Mouse (Mus musculus) CD4-positive, CD25-positive, alpha-beta regulatory T cell, adult 2 months (primary cell): ENCODE data around the gene Wfikkn2.
A peak's percentile ranks its signal among the peaks of the same experiment; 100 is the strongest.

Experiments
- DNase-seq: peaks from one replicate; pipeline ENCODE4 v3.0.0-alpha.2; 2012; ENCODE audit warnings: low read depth, low spot score

The Wfikkn2 gene

DNA sequence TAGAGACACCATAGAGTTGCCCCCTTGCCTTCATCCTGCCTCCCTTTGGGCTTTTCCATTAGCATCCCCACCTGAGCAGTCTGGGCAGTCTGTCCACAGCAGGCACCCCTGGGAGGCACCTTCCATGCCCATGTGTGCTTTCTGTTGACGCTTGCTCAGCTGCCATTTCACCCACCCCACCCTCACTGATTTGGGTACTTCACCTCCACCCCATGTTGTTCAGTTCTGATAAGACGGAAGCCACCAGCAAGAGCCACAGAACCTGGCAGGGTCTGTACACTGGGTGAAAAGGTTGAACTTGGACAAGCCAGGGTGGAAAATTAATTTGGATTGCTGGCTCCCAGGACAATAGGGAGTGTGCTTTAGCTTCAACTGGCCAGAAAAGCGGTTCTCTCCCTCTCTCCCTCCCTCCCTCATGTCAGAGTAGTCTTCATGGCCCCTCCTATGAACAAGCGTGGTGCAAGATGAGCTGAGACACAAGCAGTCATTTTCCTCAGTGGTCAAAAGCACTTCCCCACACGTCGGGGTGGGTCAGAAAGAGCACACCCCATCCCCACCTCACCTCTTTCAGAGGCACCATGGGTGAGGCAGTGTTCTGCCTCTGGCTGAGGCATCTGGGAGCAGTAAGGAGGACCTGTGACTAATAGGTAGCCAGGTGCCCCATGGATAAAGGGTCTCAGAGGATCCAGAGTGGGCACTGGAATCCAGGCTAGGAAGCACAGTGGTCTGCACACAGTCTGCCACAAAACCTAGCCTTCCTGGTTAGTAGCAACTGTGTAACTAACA lies 16.0 kb upstream of the Wfikkn2 start:
- no peak for DNase-seq

GRCm38 (mm10) chr11:94259814-94260213 lies 14.0 kb upstream of the Wfikkn2 start:
- DNase-seq, result peak; percentile 22

DNA sequence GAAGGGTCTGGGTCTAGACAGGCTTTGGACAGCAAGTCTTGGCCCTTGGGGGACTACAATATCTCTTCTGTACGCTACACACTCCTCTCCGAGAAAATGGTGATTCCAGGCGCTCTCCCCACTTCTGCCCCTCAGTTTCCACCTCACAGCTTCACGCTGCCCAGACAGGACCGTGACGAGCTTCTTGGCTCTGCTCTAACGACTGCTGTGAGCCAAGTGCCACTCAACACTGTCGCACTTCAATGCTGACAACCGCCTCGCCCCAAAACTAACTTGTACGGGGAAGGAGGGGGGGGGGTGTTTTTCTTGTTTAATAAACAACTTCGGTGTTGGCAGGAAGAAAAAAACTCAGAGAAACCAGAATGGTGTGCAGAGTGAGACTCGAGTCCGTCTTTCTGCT lies 12.2 kb upstream of the Wfikkn2 start:
- DNase-seq, result no peak

GRCm38 (mm10) chr11:94255733-94256132 lies 9.9 kb upstream of the Wfikkn2 start:
- DNase-seq, result no peak

- no peak for DNase-seq
Measured at GRCm38 (mm10) chr11:94253691-94254090, 7.9 kb upstream of the Wfikkn2 start.

DNA sequence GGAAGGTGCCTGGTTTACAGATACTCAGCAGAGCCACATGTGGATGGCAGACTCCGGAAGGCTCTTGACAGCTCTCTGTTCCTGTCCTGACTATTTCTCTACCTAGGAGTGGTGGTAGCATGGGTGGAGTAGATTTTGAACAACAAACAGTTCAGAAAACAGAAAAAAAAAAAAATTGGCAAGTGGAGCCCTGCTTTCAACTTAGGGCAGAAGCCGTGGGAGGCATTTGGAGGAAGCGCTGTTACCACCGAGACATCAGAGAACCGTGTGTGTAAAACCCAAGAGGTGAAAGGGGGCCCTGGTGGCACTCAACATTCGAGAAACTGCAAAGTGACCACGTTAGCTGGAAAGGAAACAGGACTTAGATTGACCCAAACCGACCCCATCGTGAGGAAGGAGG lies 7.4 kb upstream of the Wfikkn2 start:
- DNase-seq, result peak; percentile 21

- DNase-seq, result no peak
Measured at GRCm38 (mm10) chr11:94246789-94247061, 920 bp upstream of the Wfikkn2 start.

DNA sequence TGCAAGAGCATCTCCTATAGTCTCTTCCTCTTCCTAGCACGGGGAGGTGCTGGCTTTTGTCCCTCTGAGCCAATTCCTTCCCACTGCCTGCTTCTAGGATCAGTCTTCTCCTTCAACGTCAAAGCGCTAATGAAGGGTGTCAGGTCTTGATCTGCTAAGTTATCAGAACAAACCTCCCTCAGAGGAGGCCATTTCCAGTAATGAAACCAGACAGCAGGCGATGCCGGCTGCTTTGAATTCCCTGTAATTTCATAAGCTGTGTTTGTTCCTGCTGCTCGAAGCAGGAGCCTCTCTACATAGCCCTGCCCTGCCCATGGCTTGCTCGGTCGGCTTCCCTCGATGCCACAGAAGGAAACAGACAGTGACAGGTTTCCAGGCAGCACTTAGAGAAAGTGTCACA lies 1.4 kb downstream of the Wfikkn2 start:
- DNase-seq, result no peak

DNA sequence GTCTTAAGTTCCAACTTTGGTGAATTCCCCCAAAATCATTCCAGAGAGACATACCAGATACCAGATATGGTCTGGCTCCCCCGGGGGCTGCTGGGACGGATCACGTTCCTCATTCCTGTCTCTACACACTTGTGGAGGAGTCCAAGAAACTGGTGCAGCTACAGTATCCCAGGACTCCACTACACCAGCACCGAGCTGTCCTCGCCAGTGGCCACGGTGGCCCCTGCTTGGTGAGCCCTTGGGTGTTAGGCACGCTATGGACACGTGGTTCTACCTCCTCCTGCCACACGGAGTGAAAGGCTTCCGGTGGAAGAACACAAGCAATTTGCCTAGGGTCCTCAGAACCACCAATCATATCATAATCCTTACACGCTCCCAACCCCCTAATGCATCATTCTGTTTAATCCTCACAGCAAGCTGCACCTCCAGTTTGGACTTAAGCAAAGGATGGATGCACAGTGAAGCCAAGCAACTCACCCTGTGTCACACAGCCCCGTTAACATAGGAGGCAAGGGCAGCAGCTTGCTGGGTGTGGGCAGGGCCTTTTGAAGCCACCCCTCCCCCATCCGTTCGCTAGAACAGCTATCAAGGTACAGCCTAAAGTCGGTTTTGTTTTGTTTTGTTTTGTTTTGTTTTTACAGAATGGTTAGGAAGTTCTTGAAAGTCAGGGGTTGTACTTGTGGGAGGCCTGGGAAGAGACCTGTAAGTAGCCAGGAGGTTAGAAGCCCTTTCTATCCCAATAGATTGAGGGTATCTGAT lies 2.2 kb downstream of the Wfikkn2 start:
- peak; percentile 58 for DNase-seq

GRCm38 (mm10) chr11:94242760-94243421 lies 2.9 kb downstream of the Wfikkn2 start:
- peak; percentile 35 for DNase-seq

- DNase-seq, result no peak
Measured at GRCm38 (mm10) chr11:94239706-94240105, 6.1 kb downstream of the Wfikkn2 start.

DNA sequence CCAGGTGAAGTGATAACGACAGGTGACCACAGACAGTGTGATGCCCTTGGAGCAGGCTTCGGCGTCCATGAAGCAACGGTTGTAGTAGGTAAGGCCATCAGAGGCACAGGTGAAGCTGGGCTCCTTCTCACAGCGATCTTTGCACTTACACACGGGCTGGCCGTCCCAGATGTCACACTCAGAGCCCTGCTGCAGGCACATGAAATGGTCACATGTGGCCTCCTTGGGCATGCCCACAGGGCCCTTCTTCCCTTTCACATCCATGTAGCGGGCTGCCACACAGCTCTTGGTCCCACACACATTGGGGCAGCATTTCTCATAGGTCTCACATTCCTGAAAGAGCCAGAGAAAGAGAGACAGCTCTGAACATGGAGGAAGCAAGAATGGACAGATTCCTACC lies 7.0 kb downstream of the Wfikkn2 start:
- DNase-seq, result no peak

GRCm38 (mm10) chr11:94236074-94236473 lies 9.7 kb downstream of the Wfikkn2 start:
- peak; percentile 89 for DNase-seq

DNA sequence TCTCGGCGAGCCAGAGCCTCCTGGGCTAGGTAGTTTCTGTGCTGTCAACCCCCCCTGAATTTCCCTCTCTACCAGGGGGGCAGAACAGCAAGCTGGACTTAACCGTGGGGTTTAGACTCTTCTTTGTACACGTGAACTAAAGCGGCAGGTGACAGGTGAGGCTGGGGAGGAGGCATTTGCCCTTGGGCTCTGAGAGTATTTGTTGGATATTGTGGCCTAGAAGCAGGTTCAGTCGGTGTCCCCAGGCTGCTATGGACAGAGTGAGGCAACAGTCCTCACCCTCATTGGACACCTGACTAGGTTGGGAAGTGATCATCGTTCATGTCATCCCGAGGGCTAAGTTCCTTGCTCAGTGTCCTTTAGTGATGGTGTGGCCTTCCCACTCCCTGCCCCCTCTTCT lies 10.9 kb downstream of the Wfikkn2 start:
- DNase-seq, result no peak

GRCm38 (mm10) chr11:94234380-94234779 lies 11.4 kb downstream of the Wfikkn2 start:
- DNase-seq, result no peak

DNA sequence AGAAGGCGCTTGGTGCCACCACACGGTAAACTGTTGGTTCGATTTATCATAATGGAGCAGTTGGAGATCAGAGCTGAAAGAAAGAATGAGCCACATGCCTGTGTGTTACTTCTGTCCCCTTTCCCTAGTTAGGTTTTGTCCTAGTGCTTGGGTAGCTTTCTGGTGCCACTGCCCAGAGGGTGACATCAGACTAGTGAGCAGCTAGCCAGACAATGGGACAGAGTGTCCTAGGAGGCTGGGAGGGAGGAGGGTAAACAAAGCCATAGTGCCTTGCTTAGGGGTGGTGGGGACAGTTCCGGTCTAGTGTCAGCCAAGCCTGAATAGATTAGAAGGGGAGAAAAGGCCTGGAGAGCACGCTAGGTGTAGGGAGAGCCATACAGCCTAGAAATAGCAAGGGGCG lies 12.4 kb downstream of the Wfikkn2 start:
- no peak for DNase-seq

DNA sequence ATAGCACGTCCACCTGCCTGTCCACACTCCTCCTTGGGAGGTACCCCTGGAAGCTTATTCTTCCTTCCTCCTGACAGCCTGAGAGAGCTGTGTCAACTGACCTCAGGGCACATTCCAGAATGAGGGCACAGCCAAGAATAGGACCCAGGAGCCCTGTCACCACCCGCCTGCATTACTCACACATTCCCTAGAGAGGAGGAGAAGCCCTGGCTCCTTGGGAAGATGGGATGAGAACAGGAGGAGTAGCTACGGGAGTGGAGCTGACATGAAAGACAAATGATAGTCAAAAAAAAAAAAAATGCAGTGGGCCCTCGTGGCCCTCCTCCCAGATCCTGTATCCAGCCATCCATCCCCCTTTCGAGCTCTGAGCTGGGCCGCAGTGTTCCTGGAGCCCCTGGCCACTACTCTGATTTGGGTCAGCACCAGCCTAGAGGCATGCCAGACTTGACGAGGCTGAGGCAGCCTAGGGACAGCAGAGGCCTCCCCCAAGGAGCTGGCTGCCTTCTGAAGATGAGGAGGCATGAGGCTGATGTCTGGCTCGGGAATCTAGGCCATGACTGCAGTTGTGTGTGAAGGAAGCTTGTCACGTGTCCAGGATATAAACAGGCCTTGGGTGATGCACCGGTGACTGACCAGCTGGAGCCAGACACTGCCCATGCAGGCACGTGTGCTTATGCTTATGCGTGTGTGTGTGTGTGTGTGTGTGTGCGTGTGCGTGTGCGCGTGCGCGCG lies 13.8 kb downstream of the Wfikkn2 start:
- DNase-seq, result no peak

DNA sequence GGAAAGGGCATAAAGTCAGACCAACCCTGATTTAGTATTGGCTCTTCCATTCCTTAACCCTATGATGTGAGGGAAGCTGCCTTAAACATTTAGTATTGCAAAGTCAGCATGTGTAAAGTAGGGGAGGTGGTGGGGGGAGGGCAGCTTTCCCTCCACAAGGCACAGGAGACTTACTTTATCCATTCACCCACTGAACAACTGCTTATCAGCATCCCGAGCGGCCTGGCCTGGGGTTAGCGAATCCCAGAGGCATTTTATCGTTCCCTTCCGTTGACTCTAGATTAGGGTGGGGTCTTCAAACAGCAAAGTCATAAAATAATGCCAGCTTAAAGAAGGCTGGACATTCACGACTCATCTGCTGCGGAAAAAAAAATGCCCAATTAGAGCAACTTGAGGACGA lies 15.6 kb downstream of the Wfikkn2 start:
- no peak for DNase-seq

GRCm38 (mm10) chr11:94229207-94229960 lies 16.4 kb downstream of the Wfikkn2 start:
- no peak for DNase-seq

DNA sequence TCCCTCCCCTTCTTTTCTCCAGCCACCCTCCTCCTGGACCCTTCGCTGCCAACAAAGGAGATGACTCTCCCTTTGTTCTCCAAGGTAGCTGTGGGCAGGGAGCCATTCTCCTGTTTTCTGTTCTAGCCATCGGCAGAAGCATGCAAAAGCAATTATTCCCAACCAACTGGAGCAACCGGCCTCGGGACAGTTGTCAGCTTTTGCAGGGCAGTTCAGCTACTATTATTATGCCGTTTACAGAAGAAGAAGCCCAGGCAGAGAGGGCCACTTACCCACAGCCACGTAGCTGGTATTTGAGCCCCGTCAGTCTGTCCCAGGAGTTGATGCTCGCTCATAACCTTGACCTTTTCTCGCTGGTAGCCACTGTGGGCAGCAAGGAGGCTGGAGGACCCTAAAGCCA lies 17.4 kb downstream of the Wfikkn2 start:
- no peak for DNase-seq

- DNase-seq, result peak; percentile 77
Measured at GRCm38 (mm10) chr11:94225985-94226384, 19.8 kb downstream of the Wfikkn2 start.
